Mouse (Mus musculus) neural tube, embryonic 10.5 days (tissue): ENCODE data around the gene Zranb2.

Experiments used
- DNase-seq: peaks from one replicate; pipeline ENCODE4 v3.0.0-alpha.2; 2017; ENCODE audit warnings: low spot score; ENCODE audit errors: extremely low spot score

Zranb2 gene

DNA sequence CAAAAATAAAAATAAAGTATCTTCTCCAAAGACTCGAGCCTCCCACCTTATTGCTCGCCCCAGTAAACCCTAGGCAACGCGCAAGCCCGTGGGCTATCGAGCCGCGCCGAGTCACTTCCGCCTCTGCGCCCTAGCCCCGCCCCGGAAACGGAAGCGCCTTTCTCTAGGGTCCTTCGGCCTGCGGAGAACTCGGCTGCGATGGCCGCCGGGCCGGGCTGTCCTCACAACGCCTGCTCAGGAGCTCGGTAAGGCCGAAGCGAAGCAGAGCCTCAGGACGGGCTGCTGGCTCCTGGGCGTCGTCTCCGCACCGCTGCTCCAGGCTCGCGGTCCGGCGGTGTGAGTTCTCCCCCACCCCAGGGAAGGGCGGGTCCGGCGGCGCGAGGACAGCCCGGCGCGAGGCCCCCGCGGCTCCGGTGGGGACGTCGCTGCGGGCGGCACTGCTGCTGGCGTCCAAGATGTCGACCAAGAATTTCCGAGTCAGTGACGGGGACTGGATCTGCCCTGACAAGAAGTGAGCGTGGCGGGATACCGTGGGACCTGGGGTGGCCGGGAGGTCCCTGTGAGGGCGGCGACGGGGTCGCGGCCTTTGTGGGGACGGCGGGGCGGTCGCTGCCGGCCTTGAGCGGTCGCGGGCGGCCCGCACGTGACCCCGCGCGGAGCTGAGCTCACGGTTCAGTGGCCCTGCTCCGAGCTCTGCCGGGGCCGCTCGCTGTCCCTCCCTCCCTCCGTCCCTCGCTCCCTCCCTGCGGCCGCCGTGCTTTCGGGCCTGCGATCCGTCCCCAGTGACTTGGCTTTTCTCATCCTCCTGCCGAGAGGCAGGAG lies at the start of gene Zranb2:
Gene Zranb2, plus strand, starts transcription at position 197 of the 822 bp plus-strand sequence.
- peak; percentile 98 for DNase-seq

DNA sequence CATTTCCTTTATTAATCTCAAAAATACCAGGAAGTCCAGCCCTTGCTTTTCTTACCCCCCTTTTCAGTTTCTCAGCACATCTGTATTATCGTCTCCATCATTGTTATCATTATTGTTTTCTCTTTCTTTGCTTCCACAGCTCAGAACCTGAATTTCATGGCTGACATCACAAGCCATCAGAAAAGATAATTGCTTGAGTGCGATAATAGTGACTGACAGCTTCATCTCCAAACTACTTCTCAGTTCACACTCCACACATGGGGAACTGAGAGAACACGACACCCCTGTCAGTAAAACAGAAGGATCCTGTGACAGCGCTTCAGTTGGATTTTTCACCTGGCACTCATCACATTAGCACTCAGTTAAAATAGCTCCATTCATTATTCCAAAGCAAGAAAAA lies 41.9 kb upstream of the Zranb2 start:
- no peak for DNase-seq

DNA sequence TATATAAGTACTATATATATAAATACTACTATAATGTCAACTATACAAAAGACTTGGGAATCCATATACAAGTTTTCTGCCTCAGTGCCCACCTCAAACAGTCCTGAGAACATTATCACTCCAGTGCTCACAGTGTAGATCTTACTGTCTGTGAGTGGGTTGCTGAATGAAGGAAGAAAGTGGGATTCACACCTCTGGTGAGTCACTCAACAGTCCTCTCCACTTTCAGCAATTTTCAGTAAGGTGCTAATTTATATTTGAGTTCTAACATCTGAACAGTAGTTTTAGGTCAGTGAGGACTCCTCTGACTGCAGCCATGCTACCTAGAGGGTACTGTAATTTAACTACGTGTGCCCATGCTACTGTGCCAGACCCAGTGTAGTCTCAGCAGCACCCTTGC lies 31.7 kb upstream of the Zranb2 start:
- no peak for DNase-seq

DNA sequence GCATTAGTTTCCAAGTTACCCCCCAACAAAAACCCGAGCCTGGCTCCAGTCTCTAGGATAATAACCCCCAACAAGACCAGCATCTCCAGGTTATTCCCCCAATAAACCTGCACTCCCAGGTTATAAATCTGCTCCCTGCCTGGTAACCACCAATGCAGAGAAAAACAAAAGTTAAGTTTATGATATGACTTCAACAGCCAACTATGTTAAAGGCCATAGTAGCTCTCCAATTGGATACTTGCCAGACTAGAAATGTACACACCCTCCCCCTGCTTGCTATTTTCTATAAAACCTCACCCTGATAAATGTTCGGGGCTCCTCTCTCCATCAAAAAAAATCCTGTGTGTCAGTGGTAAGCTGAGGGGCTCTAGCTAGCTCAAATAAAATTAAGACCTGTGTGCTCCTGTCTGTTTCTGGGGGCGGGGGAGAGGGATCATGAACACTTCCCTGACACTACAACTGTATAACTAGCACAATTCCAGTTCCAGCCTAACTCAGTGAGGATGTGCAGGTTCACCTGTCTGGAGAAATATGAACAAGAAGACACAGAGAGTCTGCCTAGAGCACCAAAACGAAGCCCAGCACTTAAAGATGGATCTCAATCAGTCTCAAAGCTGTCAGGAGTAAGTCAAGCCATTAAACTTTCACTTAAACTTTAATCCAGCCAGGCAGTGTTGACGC lies 19.7 kb upstream of the Zranb2 start:
- no peak for DNase-seq

DNA sequence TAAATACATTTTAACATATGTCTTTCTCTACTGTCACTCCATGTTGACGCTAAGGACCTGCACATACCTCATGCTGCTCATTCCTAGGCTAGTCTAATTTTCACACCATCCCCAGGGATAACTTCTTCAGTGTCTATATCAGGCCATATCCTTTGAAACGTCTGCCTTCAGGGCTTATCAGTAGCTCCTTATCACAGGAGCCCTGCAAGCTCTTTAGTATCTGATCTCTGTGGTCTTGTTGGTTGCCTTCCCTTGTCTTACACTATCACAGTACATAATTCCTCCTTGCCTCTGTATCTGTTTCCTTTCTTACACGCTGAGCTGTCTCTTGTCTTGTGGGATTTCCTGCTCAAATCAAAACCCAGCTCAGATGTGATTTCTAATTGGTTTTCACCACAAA lies 17.5 kb upstream of the Zranb2 start:
- no peak for DNase-seq

DNA sequence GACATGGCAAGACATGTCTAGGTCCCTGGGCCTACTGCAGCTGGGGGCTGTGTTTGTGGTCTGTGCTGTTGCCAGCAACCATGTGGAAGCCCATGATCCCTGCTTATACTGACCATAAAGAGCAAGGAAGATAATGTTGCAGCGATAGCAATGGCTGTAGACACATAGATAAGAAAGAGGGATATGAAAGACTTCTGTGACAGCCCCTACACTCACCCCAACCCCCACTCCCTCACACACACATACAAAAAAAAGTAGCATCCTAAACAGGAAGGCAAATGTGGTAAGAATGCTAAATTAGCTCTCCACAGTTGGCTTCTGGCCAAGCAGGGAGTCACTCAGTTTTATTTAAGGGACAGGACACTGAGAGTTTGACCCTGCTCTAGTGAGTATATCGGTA lies 16.0 kb upstream of the Zranb2 start:
- no peak for DNase-seq

DNA sequence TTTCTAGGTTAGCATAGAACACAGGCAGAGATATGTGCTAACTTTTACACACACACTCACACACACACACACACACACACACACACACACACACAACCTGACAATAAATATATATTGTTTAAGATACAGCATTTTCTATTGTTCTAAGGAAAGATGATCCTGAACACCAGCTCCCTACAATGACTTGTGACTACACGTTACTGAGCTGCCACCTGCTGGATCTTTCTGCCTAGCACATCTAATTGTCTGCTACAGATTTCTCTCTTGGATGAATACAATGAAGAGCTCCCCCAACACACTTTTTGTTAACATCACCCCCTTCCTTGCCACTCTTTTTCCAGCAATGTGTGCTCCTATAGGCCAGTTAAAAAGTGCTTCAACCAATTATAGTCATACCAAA lies 13.5 kb upstream of the Zranb2 start:
- DNase-seq = peak; percentile 37

DNA sequence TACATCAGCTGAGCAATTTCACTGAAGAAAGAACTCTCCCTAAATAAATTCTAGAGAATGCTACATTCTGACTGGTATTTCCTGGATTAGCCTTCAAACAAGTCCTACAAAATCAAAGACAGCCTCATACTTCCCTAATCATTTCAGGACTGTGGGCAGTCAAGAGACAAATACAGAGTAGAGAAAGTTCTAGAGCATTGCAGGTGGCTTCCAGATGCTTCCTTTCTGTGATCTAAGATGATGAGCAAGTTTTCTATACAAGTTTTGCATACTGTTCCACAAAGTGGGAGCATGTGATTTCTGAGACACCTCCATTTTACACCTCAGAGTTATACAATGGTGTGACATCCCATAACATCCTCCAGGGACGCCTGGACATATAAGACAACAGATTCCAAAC lies 10.1 kb upstream of the Zranb2 start:
- no peak for DNase-seq

DNA sequence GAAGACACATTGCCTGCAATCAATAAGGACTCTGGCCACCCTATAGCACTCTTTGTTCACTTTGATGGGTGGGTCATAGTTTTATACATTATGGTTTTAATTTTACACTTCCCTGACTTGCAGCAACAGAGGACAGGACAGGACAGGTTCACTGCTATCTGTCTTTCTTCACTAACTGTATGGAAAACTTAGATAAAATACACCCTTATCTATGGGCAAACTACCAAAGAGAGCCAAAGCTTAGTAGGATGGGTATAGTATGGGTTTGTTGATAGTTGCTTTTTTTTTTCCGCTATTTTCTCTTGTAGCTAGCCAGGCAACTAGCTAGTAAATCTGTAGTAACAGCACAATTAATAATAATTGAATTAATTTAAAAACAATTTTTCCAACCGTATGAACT lies 2.4 kb upstream of the Zranb2 start:
- DNase-seq = no peak

DNA sequence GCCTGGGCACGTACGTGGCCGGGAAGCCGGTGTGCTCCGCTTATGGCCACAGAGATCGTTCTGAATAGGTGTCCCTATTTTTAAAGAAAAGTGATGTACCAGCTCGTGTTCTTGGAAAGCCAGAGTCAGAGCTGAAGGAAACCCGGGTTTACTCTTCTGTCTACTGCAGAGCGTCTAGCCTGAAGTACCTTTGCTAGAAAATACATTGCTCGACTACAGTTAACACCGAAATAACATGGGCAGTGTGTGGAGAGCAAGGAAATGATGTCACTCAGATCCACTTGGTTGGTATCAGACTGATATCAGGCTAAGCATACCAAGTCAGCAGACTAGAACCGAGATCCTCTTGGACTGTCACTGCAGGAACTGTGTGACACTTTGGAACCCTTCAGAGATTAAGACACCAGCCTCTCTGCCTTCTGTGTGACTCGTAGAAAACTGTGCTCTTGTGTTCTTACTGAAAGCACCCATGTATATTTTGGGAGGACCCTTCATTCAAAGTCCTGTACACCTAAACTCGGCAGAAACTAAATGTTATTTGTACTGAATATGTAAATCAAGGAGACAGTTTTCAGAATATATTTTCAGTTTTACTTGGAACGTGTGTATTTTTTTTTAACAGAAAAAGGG lies 941 bp downstream of the Zranb2 start:
- DNase-seq = no peak

DNA sequence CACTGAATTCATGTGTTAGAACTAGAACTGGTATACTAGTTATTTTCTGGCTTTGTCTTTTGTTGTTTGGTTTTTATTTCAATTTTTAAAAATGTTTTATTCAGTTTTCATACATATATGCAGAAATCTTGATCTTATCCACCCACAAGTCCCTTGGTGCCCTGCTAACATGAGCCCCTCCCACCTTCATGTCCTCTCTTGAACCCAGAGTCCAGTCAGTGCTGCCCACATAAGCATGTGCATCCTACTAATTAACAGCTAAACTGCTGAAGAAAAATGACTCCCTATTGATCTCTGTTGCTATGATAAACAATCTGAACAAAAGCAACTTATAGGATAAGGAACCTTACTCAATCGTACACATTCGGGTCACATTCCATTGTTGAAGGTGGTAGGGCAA lies 15.4 kb downstream of the Zranb2 start:
- no peak for DNase-seq

DNA sequence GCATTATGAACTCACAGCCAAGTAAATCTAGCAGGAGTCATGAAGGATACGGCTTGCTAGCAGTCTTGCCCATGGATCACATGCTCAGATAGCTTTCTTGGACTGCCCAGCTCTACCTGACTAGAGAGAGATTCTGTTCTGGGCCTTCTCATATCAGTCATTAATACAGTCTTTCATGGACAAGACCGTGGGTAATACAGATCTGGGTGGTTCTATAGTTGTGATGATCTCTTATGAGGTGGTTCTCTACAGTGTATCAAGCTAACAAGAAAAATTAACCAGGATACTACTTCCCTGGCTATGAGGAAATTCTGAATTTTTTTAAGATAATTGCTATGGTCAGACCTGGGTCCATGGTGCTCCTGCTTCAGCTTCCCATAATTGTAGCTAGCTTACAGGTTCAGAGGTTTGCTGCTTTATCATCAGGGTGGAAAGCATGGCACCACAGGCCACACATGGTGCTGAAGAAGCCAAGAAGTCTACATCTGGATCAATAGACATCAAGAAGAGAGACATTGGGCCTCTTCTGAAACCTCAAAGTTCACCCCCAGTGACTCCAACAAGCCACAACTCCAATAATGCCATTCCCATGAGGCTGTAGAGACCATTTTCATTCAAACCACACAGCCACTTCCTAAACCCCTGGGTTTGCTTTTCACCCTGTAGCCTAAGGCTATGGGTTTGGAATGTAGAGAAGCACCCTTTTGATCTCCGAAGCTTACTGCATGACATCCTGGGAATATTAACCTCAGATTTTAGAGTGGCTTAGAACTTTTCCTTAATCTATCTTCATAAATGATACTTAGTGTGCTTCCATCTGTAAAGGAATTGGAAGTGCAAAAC lies 16.0 kb downstream of the Zranb2 start:
- no peak for DNase-seq

DNA sequence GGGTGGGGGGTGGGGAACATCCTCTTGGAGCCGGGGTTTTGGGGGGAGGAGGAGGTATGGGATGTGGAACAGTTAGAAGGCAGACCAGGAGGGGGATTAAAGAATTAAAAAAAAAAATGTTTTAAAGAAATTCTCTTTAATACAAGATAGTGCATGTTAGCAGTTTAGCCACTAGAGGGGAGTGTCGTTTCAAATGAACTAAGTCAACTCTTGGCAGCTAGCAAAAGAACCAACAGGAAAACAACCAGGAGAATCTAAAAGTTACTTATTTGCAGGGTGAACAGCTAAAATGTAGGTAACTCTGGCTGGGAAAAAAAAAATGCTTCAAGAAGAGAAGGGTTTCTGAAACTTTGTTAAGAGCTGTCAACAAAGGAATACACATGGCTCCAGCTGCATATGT lies 31.2 kb downstream of the Zranb2 start:
- no peak for DNase-seq

DNA sequence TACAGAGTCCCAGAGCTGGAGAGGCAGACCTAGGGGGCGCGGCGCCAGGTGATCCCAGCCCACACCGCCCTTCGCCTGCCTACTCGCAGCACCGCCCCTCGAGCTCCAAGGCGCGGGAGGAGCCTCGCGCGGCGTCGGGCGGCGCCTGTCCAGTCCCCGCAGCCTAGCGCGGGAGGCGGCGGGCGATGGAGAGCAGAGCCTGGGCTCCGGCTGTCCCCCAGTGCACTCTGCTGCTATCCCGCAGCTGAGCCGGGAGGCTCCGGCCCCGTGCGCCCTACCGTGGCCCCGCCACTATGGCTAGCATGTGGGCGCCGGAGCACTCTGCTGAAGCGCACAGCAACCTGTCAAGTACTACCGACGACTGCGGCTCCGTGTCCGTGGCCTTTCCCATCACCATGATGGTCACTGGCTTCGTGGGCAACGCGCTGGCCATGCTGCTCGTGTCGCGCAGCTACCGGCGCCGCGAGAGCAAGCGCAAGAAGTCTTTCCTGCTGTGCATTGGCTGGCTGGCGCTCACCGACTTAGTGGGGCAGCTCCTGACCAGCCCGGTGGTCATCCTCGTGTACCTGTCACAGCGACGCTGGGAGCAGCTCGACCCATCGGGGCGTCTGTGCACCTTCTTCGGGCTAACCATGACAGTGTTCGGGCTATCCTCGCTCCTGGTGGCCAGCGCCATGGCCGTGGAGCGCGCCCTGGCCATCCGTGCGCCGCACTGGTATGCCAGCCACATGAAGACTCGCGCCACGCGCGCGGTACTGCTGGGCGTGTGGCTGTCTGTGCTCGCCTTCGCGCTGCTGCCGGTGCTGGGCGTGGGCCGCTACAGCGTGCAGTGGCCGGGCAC lies 33.0 kb downstream of the Zranb2 start, which contains the start of gene Ptger3:
Gene Ptger3, plus strand, starts transcription at position 168 of the 841 bp plus-strand sequence.
- DNase-seq = peak; percentile 54

DNA sequence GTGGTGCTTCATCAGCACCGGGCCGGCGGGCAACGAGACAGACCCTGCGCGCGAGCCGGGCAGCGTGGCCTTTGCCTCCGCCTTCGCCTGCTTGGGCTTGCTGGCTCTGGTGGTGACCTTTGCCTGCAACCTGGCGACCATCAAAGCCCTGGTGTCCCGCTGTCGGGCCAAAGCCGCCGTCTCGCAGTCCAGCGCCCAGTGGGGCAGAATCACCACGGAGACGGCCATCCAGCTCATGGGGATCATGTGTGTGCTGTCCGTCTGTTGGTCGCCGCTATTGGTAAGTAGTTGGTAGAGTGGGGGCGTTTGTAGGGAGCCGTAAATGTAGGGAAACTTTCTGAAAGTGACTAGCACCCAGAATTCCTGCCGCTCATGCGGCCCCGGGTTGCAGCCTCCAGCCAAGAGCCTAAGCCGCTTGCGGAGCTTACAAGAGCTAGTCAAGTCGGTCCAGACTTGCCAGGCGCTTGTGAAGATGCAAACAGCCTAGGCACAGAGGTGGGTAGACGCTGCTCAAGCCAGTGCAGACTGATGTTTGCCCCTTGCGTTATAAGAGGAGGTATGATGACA lies 33.7 kb downstream of the Zranb2 start:
- peak; percentile 40 for DNase-seq

DNA sequence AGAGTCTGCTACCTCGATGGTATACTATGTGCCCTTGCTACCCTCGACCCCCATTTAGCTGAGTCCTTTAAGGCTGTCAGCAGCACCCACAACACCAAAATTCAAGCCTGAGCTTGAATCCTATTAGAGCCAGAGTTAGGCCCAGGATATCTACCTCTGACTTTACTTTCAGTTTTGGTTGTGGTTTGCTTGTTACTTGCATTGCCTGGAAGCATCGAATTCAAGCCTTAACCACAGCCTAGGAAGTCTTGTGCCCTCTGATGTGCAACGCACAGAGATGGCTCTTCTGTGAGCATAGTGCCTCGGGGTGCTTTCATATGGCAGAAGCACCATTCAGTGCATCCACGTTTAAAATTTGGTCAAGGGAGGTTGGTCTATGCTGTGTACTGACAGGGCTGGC lies 38.1 kb downstream of the Zranb2 start:
- DNase-seq = no peak

DNA sequence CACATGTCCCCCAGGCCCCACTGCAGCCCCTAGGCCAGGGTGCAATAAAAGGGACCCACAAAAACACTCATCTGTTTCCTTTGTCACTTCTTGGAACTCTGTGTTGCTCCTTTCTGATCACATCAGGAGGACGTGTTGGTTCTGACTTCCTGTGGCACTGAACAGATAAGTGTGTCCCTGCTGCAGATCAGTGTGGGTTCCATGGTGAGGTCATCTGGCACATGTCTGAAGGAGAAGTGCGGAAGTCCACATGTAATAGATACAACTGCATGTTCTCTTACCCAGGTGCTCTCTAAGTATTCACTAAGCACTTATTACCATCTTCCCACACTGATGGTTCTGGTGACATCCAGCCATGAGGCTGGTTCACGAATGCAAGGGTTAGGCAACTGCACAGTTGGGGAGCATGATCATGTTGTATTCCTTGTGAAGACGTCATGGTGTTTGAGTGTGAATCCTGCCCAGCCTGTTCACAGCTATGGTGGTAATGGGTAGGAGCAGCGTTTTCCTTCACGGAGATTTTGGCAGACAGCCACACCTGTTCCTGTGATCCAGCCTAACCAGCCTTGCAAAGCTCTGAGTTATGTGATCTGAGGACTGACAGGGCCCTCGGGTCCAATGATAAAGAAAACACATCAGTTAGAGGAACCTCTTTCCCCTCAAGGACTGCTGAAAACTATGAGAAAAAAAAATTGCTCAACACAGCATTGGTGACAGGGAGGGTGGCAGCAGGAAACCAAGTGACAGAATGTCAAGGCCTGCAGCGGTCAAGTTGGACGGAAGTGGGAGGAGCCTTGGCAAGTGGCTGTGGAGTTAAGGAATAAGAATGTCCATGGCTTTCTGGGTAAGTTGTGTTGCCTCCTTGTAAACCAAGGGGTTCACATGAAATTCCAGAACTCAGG lies 41.7 kb downstream of the Zranb2 start:
- DNase-seq = no peak

DNA sequence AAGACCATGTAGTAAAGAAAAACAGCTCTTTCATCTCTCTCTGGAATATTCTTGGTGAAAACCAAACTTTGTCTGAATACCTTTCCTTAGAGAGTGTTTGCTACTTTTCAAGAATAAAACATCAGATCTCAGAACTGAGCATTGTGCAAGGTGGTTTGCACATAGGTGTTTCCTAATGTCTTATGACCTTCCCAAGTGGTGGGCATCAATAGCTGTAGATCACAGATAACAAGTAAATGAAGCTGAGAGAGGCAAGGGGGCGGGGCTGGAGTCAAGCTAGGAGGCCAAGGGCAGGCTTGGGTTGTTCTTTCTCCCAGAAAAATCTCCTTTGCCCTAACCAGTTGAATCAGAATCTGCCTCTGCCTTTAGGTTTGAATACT lies 42.4 kb downstream of the Zranb2 start:
- no peak for DNase-seq

DNA sequence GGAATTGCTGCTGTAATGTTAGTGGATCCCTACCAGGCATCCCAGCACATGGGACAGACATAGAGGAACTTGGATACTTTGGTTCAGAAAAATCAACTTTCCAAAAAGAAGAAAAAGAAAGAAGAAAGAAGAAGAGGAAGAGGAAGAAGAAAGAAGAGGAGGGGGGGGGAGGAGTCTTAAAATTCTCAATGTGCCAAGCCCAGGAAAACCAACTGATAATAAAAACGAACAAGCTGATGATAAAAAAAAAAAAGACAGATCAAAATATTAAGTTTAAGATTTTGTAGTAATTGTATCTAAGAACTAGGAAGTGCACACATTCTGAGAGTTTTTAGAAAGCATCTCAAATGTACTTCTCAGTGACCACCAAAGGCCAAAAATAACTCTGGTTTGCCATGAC lies 42.9 kb downstream of the Zranb2 start:
- no peak for DNase-seq
